Mouse (Mus musculus) left cerebral cortex, postnatal 36 days (tissue): ENCODE measurements around the gene Gm21028. TPM values are rescaled to one million over a fixed set of nuclear protein-coding genes. Genes with fewer than 3 reads are reported as not detected.
"Not testable (repeated sequence)": the region's sequence is repeated elsewhere in the genome, so short reads cannot be mapped to it uniquely, and the experiment has no call there.

Source experiments
- DNase-seq, 2 experiments: peaks; one replicate each; pipeline ENCODE4 v3.0.0; 2021 to 2022; ENCODE audit warnings: low spot score in 2 of 2, mixed read lengths in 1 of 2
- intact Hi-C: fragments of 180-260 bp; cut with DNase I; formaldehyde crosslinking; loops from one replicate; pipeline ENCODE4 v1.15.1; 2025
- microRNA-seq: library from miRNA; unstranded; fragments of <30 nt; microRNA quantifications from one replicate; pipeline ENCODE4 v1.2.0, GENCODE M21; 2022
- total RNA-seq, 2 experiments: library from RNA; stranded (reverse); gene quantifications; 2 replicates each; pipeline ENCODE4 v1.2.3; 2021

The Gm21028 gene
- total RNA-seq = not detected

DNA sequence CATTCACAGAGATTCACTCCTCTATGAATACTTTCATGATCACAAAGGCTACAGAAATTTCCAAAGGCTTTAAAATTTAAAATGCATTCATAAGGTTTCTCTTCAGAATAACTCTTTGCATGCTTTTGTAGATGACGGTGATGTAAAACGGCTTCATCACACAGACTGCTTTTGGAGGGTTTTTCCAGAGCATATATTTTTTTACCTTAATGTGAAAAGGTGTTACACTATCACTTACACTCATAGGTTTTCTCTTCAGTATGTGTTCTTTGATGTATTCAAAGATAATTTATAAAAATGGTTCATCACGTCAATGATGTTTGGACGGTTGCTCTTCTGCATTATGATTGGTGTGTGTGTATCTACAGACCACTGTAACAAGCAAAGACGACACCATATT lies at the start of gene Gm21028:
TSS of gene Gm21028 (minus strand) at position 101 of the 400 bp plus-strand sequence.
- intact Hi-C loops = no loop called here
- no peak for DNase-seq

DNA sequence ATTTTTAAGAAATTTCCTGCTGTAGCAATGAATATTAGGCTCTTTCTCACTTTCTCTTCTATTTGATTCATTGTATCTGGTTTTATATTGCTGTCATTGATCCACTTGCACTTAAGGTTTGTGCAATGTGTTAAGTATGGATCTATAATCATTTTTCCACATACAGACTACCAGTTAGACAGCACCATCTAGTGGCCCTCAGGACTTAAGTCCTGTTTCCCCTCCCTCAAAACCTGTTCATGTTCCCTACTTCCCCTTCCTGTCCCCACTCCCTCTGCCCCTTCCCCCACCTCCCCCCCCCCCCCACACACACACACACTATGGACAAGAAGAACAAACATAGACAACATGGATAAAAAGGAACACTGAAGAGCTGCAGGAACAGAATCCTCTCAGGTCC lies 17.3 kb upstream of the Gm21028 start:
- intact Hi-C loops, DNase-seq: not testable (repeated sequence)

DNA sequence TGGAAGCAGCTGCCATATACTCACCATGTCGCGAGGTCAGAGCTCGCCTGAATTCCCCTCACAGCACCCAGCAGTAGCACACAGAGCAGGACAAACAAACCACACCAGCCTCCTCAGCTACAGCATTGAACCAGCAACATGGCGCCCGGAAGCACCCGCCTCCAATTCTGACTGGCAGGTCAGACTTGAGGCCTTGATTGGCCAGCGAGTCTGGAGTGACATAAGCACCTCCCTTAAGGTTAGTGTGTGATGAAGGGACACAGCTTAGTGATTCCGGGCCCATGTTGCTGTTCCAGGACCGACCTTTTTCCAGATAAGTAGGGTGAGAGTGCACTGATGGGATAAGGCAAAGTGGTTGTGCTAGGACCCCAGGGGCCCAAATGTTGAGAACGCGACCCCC lies 14.0 kb upstream of the Gm21028 start, which contains the start of gene Zfp977:
TSS of gene Zfp977 (minus strand) at position 135 of the 400 bp plus-strand sequence.
- DNase-seq, intact Hi-C loops: not testable (repeated sequence)

DNA sequence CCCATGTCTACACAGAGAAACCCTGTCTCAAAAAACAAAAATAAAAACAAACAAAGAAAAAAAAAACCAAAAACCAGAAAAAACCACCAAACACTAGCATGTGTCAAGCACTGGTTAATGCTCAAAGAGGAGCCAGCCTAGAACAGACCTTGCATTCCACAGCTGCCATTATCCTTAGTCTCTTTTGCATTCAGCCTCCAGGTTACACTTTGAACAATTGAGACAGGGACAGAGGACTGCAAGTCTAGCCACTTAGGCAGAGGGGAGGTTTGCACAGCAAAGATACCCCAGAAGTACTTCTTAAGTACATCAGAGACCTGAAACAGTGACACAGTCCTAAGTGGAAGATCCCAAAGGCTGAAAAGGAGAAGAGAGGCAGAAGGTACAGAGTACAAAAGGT lies 12.9 kb upstream of the Gm21028 start:
- not testable (repeated sequence) for DNase-seq

DNA sequence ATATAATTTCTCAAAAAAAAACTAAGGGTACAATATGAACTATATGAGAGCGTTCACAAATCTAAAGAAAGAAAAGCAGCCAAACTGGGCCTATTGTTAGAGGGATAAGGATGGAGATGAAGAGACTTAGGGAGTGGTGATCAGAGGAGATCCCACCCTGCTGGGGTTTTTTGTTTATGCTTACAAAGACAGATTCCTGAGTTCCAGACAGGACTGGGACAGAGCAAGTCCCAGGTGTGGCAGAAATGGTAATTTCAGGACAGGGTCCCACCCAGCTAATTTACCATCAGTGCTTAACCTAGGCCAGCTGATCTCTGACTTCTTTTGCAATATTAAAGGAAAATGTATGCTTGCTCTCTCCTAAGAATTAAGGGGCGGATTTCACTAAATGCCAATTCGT lies 26.6 kb downstream of the Gm21028 start:
- no peak for DNase-seq
- intact Hi-C loops = no loop called here

More for the DNA sequence above, 12.9 kb upstream of the Gm21028 start:
- intact Hi-C loops = not testable (repeated sequence)

Small RNA genes within 50 kb of the gene (microRNA-seq; reads per million reads assigned to microRNA genes)
- not detected for gene Gm24938

Other genes starting within 250 kb of the Gm21028 start
- gene 4933421I07Rik, start 130.5 kb downstream of the Gm21028 start, total RNA-seq = not detected
- gene Zfp141, start 72.8 kb downstream of the Gm21028 start, total RNA-seq = 10 to 100 TPM; 17.4 to 20.0 TPM
- 1 to 10 TPM; 1.2 to 1.6 TPM for gene Zfp977, start 14.0 kb upstream of the Gm21028 start, total RNA-seq
- 1 to 10 TPM; 2.3 to 4.5 TPM for gene Zfp976, start 64.0 kb upstream of the Gm21028 start, total RNA-seq
- 1 to 10 TPM; 4.9 to 8.3 TPM for gene Zfp975, start 114.2 kb upstream of the Gm21028 start, total RNA-seq
- not detected for gene Gm17067, start 148.4 kb upstream of the Gm21028 start, total RNA-seq
- gene Vmn2r62, start 214.9 kb upstream of the Gm21028 start, total RNA-seq = not detected